Mouse (Mus musculus) erythroblast, embryonic 14.5 days (primary cell): Measurements from ENCODE around the gene Col8a1.

Experiments used
- GATA1 ChIP-seq: IDR thresholded peaks from 2 replicates; pipeline ENCODE4 v1.6.1; 2012; ENCODE audit warnings: low read length, inconsistent platforms, mixed read lengths
- TAL1 ChIP-seq: IDR thresholded peaks from 3 replicates; pipeline ENCODE4 v1.6.1; 2012; ENCODE audit warnings: low read length, inconsistent platforms, mixed read lengths

DNA sequence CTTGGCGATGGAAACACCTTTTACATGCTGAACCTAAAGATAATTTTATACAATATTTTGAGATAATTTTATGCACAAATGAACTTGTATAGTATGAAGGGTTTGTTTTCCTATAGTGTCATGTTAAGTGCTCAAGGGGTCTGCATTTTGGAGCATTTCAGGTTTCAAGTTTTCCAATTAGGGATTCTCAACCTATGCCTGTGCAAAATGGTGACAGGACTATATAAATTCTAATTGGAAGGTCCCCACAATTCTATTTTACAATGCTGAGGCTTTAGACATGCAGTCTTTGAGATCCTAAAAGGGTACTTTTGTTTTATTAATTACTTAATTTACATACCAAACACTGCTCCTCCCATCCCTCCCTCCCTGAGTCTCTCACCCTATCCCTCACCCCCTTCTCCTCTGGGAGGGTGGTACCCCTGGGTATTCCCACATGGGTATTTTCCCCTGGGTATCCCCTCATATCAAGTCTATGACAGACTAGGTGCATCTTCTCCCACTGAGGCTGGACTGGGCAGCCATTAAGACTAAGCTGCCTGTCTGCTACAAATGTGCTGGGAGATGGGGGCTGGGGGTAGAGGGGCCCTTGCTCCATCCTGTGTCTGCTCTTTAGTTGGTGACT, 178.7 kb downstream of the Col8a1 start:
- TF ChIP-seq GATA1 (no peak), TAL1 (no peak)
